Mouse (Mus musculus): Measurements from ENCODE around the gene Map4k5.

The Map4k5 gene

DNA sequence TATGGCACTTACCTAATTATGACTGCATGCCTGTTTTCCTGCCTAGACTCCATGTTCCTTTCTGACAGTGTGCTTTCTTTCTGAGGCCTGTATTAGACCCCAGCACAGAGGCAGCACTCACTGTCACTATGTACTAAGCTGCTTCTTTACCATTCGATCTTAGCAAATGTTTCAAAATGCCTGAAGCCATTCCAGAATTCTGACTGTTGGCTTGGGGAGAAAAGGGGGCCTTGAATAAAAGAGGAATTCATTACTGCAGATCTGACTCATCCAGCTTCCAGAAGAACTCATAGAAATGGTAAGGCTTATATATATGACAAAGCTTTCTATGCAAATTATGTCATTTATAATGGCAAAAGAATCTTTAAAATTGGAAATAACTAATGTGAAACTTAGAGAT, 4.7 kb downstream of the Map4k5 start:
- in situ Hi-C loops (cut with MseI, MboI): no loop called here

DNA sequence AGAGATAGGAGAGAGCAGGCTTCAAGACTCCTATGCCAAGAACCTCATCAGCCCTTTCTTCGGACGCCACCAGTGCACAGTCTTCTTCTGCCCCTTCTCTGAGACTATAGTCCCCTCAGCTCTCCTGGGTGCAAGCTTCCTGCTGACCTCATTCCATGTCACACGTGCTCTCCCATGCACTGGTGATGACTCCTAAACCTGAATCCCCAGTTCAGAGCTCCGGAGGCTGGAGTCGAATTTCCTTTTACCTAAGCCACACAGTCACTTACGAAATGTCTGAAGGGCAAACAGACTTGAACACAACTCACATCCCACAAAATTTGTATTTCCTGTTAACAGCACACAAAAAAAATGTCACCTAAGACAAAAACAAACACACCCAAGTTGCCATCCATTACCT, 5.2 kb downstream of the Map4k5 start:
- in situ Hi-C loops (cut with MseI, MboI): no loop called here

DNA sequence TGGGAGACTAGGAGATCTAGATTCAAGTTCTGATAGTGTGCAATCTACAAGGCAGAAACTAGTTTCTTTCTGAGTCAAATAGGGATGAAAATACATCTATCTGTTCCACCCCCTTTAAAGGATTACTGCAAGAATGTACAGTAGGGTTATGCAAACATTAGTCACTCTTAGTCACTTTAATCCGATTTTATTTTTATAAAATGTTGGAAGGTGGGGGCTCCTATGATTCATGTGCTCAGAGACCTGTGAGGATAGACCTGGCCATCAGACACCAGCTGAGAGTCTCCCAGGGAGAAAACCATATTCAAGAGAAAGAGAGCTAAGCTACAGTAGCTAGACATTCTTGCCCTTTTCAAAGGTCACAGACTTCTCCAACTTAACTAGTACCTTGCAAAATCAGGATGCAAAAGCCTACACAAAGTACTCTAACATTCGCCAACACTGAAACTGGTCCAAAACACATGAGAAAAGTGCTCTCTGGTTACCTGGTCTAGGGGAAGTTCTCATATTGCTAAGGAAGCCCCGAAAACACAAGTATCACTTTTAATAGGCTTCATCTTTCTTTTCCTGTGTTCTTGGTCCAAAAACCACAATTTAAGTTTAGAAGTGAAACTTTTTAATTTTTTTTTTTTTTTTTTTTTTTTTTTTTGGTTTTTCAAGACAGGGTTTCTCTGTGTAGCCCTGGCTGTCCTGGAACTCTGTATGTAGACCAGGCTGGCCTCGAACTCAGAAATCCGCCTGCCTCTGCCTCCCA, 7.7 kb downstream of the Map4k5 start:
- in situ Hi-C loops (cut with MseI, MboI): no loop called here

DNA sequence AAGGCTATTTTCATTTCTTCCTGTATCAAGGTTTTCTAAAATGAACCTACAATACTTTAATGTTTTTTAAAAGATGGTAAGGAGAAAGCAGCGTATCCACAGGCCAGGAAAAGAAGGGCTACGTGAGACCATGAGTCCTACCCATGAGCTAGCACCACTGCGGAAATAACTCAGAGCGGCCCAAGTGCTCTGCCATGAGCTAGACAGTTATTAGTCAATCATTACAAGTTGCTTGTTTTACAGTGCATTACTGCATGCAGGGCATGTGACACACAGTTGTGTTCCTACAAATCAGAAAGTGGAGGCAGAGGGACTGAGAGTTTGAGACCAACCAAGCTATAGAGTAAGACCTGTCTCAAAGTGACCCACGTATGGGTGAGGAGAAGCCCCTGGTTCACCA, 8.9 kb downstream of the Map4k5 start:
- in situ Hi-C loops (cut with MseI, MboI): no loop called here

DNA sequence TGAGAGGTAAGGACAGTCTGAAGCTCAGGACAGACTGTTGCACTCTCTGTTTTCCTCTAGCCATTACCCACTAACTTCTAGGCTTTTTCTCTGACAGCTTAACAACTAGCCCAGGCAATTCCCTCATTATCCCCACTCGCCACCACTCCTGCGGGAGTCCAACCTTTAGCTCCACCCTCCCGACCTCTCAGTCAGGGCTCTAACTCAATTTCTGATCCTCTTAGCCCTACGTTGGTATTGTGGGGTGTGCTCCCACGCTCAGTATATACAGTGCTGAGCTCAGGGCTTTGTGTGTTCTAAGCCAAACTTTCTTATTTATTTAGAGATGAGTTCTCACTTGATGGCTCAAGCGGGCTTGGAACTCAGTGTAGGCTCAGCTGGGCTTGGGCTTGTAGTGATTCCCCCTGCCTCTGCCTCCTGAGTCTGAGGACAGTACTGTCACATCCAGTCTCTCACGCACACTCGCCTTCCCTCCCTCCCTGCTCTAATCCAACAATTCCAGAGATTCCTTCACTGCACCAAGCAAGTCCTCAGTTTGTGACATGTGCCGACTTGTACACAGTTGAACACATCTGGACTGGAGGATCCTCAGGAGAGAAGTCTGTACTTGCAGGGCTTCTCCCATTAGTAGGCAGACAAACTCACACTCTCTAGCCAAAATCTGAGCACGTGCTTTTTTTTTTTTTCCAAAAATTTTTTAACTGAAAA, 11.6 kb downstream of the Map4k5 start:
- in situ Hi-C loops (cut with MseI, MboI): no loop called here

DNA sequence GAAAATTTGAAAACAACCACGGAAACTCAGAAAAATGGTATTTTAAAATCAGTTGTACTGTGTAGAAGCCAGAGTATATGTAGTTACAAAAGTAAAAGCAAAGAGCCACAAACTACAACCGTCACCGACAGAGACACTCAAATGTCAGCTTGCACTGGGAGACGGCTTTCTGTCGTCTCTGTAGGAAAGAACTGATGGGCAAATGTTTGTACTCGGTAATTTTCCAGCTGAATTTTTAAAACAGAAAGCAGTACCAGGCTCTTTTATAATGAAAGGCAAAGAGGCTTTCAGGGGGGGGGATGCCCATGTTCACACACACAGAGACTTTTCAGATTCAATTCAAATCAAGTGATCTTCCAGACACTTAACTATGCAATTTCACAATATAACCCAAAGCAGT, 13.3 kb downstream of the Map4k5 start:
- in situ Hi-C loops (cut with MseI, MboI): no loop called here

DNA sequence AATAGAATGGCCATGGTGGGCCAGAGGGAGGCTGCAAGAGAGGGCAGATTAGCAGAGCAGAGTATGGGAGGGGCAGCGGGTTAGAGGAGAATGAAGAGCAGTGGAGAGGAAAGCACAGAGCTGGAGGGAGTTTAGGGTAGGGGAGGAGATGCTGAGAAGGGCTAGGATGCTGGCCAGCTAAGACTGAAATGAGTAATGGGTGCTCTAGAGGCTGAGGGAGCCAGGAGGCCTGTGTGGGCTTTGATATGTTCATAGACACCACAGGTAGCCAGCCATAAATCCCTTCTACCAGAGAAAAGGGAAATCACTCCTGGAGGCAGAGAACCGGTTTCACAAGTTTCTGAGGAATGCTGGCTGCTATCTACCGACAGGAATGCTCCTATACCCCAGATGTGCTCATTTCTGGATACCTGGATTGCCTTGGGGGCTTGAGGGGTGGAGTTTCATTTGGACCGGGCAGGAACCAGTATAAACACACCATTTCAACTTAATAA, 13.8 kb downstream of the Map4k5 start:
- in situ Hi-C loops (cut with MseI, MboI): no loop called here

DNA sequence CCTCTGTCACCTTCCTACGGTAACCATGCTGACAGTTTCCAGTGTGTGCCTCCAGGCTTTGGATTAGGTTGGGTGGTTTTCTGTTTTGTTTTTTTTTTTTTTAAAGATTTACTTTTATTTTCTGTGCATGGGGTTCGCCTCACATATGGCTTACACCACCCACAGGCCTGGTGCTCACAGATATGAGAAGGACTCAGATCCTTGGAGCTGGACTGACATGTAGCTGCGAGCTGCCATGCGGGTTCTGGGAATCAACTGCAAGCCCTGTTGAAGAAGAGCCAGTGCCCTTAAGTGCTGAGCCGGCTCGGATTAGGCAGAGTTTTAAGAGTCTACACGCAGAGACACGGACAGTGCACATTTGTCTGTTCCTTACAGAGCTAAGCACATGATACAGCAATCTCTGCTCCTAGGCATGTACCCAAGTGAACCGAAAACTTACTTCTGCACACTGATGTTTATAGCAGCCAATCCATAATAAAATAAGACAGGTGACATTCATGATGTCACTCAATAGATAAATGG, 15.1 kb downstream of the Map4k5 start:
- in situ Hi-C loops (cut with MseI, MboI): no loop called here

DNA sequence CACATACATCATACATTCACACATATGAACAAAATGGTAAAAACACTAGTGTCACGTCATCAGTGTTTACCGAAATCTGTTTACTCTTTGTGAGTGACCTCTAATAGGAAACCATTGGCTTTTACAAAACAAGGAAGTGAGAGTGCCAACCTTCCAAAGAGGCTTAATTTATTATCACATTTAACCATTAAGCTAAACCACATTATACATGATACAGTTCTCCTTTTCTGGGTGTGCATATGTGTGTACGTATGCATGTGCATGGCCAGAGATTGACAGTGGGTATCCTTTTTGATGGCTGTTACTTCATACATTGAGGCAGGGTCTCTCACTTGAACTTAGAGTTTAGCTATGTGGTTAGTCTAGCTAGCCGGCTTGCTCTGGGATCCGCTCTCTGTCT, 21.4 kb downstream of the Map4k5 start:
- in situ Hi-C loops (cut with MseI, MboI): no loop called here

DNA sequence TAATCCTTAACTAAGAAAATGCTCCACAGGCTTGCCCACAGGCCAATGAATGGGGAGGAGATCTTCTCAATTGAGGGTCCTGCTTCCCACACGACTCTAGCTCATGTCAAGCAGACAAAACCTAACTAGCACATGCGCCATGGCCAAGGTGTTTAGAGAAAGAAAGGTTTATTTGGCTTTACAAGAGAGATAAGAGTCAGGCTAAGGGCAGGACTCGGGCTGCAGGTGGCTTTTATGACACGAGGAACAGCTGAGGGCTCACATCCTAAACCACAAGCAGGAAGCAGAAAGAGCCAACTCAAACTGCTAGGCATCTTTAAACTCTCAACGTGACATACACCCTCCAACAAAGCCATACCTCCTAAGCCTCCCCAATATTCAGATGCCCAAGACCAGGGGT, 25.7 kb downstream of the Map4k5 start:
- in situ Hi-C loops (cut with MseI, MboI): no loop called here

DNA sequence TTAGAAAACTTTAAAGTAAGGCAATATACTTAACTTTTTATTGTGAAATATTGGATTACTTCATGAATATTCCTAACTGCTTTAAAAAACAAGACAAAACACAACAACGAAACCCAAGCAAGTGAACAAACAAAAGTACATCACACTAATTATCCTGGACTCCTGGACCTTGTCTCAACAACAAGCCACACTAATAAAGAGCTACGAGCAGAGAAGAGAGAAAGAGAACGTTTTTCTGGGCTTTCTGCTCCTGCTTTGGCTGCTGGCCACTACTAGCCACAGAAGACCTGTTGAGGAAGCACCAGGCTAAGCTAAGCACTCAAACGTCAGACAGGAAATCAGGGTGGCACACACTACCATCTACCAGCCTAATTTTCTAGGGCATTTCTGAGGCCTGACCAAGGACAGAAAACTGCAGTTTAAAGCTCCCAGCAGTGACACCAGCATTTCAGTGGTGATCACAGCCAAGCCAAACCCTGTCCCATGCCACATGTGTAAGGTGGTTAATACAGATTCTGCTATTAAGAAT, 28.8 kb downstream of the Map4k5 start:
- in situ Hi-C loops (cut with MseI, MboI): no loop called here

DNA sequence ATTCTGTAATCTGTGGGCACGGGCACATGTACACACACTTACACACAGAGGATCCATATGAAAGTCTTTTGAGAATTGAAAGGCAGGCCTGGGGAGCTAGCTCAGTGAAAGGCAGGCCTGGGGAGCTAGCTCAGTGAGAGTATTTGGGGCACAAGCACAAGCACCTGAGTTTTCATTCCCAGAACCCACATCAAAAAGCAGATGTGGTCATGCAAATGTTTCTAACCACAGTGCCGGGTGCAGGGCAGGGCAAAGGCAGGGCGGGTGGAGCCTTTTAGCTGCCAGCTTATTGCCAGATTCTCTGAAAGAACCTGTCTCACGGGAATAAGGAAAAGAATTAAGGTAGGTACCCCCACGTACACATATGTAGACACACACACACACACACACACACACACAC, 29.5 kb downstream of the Map4k5 start:
- in situ Hi-C loops (cut with MseI, MboI): no loop called here

DNA sequence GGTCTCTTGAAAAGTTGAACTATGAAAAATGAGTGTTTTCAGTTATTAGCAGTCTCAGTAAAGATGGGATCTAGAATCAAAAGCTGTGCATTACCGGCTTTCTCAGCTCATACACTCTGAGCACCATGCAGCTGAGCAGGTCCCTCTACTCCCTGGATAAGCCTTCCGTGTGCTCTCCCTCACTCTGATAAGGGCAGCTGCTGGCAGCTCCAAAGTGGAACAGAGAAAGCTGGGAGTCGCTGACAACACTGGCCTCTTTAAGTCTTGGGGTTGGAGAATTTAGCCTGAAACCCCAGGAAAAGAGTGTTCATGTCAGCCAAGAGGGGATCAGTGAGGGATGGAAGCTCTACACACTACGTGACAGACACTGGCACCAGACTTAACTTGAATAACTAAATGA, 34.2 kb downstream of the Map4k5 start:
- in situ Hi-C loops (cut with MseI, MboI): no loop called here

DNA sequence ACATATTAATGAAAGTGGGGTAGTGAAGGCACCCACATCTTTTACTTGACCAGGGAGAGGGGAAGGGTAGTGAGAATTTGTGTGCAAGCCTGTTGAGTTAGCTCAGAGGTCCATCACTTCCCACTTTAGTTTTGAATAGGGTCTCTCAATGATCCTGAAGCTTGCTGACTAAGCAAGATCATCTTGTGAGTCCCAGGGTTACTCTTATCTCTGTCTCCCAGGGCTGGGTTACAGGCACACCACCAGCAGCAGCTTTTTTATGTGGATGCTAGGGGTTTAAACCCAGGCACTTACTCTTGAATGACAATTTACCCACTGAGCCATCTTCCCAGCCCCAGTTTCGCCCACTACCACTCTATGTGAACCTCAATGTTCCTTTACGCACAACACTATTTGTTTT, 35.4 kb downstream of the Map4k5 start:
- in situ Hi-C loops (cut with MseI, MboI): no loop called here

DNA sequence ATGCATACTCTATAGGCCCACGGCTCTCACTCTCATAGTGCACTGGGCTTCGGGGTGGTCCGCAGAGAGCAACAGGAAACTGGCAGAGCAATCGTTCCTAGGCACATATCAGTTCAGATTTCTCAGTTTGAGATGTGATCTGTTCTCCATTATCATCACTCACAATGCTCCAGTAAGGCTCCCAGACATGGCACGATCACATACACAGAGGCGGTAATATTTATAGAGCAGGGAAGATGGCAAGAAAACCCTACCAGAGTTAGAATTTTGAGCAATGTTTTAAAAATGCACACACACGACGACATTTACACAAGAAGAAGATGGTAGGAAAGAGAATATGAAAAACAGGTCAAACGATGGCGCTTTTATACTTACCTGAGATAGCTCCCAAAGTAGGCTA, 36.6 kb downstream of the Map4k5 start:
- in situ Hi-C loops (cut with MseI, MboI): no loop called here

DNA sequence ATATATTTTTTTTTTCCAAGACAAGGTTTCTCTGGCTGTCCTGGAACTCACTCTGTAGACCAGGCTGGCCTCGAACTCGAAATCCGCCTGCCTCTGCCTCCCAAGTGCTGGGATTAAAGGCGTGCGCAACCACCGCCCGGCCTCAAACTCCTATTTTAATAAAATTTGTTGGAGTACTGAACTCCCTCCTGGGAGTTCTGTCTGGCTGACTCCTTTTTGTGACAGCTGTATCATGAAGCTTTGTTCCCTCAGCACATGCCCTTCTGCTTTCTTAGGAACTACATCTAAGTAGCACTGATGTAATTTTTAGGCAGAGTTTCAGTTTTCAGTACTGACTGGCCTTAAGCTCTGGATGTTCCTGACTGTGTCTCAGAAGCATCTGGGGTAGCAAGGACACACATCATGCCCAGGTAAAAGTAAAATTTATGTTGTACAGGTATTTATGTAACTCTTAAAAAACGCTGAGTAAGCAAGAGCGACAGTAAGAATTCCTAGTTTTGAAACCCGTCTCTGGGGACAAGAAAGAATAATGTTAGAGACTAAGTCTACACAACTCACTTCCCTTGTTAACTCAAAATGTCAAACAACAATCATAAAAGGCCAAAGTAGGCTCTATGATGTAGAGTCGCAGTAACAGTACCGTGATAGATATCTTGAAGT, 37.2 kb downstream of the Map4k5 start:
- in situ Hi-C loops (cut with MseI, MboI): no loop called here

DNA sequence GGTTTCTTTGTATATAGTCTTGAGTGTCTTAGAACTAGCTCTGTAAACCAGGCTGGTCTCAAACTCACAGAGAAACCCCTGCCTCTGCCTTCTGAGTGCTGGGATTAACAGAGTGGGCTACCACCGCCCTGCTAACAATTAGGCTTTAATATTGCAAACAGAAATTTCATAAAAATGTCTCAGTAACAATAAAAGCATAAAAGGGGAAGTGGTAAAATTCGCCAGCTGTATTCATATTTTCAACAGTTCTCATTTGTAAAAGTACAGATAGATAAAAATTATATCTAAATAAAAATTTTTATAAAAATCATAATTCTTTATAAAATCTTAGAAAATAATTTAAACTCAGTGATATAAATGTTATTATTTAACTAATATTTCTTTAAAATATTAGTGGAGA, 39.1 kb downstream of the Map4k5 start:
- in situ Hi-C loops (cut with MseI, MboI): no loop called here

DNA sequence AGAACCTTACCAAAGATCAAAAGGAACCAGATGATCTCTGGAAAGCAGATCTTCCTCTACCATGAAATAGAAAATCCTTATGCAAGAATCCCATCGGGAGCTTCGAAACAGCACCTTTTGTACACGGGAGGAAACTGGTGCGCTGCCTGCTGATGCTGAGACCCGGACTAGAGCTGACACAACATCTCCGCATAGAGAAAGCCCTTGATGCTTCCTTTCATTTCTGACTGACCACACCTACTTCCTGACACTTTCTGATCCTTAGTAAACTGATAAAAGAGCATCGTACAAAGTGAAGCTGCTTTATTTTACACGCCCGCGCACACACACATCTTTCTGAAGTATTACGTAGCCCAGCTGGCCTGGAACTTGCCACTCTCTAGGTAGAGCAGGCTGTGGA, 39.6 kb downstream of the Map4k5 start:
- in situ Hi-C loops (cut with MseI, MboI): no loop called here

DNA sequence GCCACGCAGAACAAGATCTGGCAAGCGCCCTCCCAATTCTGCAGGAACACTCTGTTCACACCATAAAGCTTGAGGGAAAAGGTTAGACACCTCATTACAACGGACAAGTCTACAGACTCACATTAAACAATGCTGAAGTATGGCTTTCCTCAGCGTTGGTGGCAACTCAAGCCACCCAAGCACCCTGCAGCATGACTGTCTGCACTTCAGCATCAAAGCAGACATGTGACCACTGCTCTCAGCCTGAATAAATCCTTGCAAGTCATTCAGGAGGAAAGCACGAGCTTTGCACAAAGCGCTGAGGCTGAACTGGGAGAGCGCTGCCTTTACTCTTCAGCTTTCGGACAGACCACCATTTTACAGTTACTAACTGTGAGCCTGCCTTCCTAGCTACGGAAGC, 40.7 kb downstream of the Map4k5 start:
- in situ Hi-C loops (cut with MseI, MboI): no loop called here

DNA sequence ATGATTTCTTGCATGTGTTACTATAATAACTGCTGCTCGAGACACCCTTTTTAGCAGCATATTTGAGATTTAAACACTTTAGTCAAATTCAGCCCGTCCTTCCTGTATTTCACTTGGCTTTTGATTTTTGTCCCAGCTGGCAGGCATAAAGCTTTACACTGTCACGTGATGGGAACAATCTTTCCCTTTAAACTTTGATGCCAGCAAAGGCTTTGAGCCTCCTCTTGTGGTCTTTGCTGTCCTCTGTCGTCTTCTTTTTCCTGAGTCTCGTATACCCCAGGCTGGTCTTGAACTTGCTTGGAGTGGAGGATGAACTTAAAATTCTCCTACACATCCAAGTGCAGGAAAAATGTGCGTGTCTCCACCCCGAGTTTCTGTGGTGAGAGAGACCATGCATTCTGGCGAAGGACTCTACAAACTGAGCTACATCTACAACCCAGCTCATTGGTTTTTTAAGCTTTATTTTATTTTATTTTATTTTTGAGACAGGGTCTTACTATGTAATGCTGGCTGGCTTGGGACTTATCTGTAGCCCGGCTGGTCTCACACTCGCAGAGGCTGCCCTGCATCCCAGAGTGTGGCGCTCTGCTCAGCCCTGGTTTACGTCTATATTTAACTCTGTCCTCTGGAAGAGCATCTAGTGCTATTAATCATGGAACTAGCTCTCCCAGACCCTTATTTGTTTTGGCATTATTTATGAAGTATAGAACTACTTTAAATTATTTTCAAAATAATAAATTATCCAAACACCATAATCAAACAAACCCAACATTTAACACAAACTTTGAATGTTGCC, 44.7 kb downstream of the Map4k5 start:
- in situ Hi-C loops (cut with MseI, MboI): no loop called here

DNA sequence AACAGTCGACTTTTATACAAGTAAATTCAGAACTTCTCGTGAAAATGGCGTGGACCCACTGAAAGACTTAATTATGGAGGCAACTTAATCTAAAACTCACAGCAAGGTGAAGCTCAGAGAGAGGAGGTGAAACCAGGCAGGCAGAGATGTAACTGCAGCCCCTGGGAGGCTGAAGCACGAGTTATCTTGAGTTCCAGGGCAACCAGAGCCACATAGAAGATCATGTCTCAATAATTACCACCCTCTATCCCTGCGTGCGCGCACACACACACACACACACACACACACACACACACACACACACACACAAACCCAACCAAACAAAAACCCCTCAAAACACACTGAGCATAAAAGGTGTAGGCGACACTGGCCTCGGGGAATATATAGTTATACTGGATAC, 46.5 kb downstream of the Map4k5 start:
- in situ Hi-C loops (cut with MseI, MboI): no loop called here

DNA sequence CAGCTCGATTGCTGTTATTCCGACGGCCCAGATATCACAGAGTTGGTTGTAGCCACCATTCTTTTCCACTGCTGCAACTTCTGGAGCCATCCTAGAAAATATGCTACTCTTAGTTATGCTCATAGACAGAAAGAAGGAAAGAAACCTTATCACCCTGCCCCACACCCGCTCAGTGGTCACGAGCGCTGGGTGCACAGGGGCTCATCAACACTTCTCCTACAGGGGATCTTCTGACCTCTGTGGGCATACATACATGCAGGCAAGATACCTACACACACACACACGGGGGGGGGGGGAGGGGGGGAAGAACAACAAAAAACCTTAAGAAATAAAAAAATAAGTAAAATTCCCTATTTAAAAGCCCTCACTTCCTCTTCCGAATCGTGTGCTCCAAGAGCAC, 47.3 kb downstream of the Map4k5 start:
- in situ Hi-C loops (cut with MseI, MboI): no loop called here

Data from mouse trophoblast stem cell (cell line).